In the genomic region with DNA sequence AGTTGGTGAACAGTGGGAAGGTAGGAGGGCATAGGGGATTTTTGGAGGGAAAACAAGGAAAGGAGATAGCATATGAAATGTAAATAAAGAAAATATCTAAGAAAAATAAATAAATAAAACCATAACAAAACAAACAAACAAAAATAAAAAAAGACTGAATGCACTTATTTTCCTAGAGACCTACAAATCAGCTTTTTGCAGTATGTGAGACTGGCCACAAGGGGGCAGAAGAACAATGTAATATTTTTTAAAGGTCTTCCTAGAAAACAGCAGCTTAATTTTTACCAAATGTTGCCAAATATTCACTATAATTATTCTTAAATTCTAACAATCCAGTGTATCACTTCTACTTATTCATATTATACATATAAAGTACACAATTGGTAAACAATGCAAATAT, we compare ENCODE assay signal across 8 mouse cellular contexts.
A peak's percentile ranks its signal among the peaks of the same experiment; 100 is the strongest.
DNase-seq lines count a peak whose midpoint lies in the region; ATAC-seq and TF ChIP-seq lines count a peak whose summit lies in the region.

No protein-coding gene starts in this region.

- H3K9me3 ChIP-seq in midbrain, postnatal 0 days (ENCODE audit: low read length), result no peaks in the 10 kb centered on the region
- no peaks in the 10 kb centered on the region for H3K9me3 ChIP-seq in midbrain, embryonic 11.5 days (ENCODE audit: control insufficient read depth, low read length)

- H3K9ac ChIP-seq in midbrain, postnatal 0 days (replicated peaks; ENCODE audit: low read length, poor library complexity, severe bottlenecking), result no peak overlapping the region
- H3K9ac ChIP-seq in midbrain, embryonic 11.5 days (ENCODE audit: low read length), result no peak overlapping the region

- no peak overlapping the region for H3K4me2 ChIP-seq in midbrain, postnatal 0 days (ENCODE audit: low read depth, low read length, poor library complexity, severe bottlenecking)
- no peak overlapping the region for H3K4me2 ChIP-seq in midbrain, embryonic 11.5 days

- DNase-seq in gastrocnemius, postnatal 10 days, result peak; percentile 8
- DNase-seq in gastrocnemius, adult 8-10 months (ENCODE audit: low spot score in 2 of 2), result no peak
- DNase-seq in midbrain, postnatal 0 days (ENCODE audit: low spot score), result peak; percentile 56
- DNase-seq in midbrain, embryonic 11.5 days (ENCODE audit: low spot score, missing footprints), result no peak
- DNase-seq in brain, embryonic 14.5 days (ENCODE audit: low read depth), result peak; percentile 68
- DNase-seq in mesoderm, embryonic 11.5 days (ENCODE audit: low read depth, low spot score), result peak; percentile 23
- no peak for DNase-seq in lung, postnatal 10 days
- no peak for DNase-seq in urinary bladder, adult 2 months (ENCODE audit: low spot score)

- no peaks in the 10 kb centered on the region for H3K4me1 ChIP-seq in midbrain, postnatal 0 days (ENCODE audit: insufficient read depth, low read length)
- no peaks in the 10 kb centered on the region for H3K4me1 ChIP-seq in midbrain, embryonic 11.5 days (ENCODE audit: control insufficient read depth, insufficient read depth, low read length)

- no peaks in the 10 kb centered on the region for H3K27me3 ChIP-seq in midbrain, postnatal 0 days (ENCODE audit: insufficient read depth, low read length)
- H3K27me3 ChIP-seq in midbrain, embryonic 11.5 days (ENCODE audit: control insufficient read depth, insufficient read depth, low read length), result no peaks in the 10 kb centered on the region

- peak; percentile 71 for TF ChIP-seq CTCF in midbrain, postnatal 0 days (IDR thresholded peaks at IDR 0.05)
- TF ChIP-seq CTCF in brain, embryonic 14.5 days (IDR thresholded peaks at IDR 0.05; ENCODE audit: borderline replicate concordance, extremely low read depth, insufficient read depth, insufficient read length), result 0 out of 2 replicates have a peak, but pooled peaks have one; percentile 22

- TF ChIP-seq POLR2A in brain, embryonic 14.5 days (IDR thresholded peaks at IDR 0.05; ENCODE audit: borderline replicate concordance, extremely low read depth, insufficient read depth, insufficient read length, poor library complexity, severe bottlenecking), result no peak

- no peak for ATAC-seq in midbrain, postnatal 0 days (ENCODE audit: low FRiP score)
- no peak for ATAC-seq in midbrain, embryonic 11.5 days (ENCODE audit: low FRiP score)

- H3K4me3 ChIP-seq in midbrain, postnatal 0 days (ENCODE audit: low read depth, low read length), result no peak overlapping the region
- no peak overlapping the region for H3K4me3 ChIP-seq in midbrain, embryonic 11.5 days (ENCODE audit: low read depth, low read length)

- H3K27ac ChIP-seq in midbrain, postnatal 0 days (ENCODE audit: low read depth, low read length), result no peak overlapping the region
- H3K27ac ChIP-seq in midbrain, embryonic 11.5 days (ENCODE audit: low read depth, low read length), result no peak overlapping the region

- H3K36me3 ChIP-seq in midbrain, postnatal 0 days (ENCODE audit: insufficient read depth, low read length), result no peaks in the 10 kb centered on the region
- no peaks in the 10 kb centered on the region for H3K36me3 ChIP-seq in midbrain, embryonic 11.5 days (ENCODE audit: control insufficient read depth, insufficient read depth, low read length)

Comparison
In these comparisons a context has a peak if more than half of its experiments do, and no peak if none do; other contexts are left out.
1. DNase-seq: peak in gastrocnemius, postnatal 10 days (single experiment), midbrain, postnatal 0 days (single experiment), brain, embryonic 14.5 days (single experiment) and mesoderm, embryonic 11.5 days (single experiment); none in gastrocnemius, adult 8-10 months (0 of 2), midbrain, embryonic 11.5 days (single experiment), lung, postnatal 10 days (single experiment) and urinary bladder, adult 2 months (single experiment).